Mouse (Mus musculus) kidney, adult 2 months (tissue): ENCODE results near the gene Flrt3.

ENCODE experiments used
- CTCF ChIP-seq: fragments of 200-500 bp; conservative IDR thresholded peaks from 2 replicates; pipeline ENCODE4 v1.5.1; 2011; ENCODE audit warnings: low read depth, mild to moderate bottlenecking, control low read depth, low read length, moderate library complexity, mixed read lengths; ENCODE audit not compliant: insufficient read depth, insufficient read length
- POLR2A ChIP-seq: fragments of 200-500 bp; IDR thresholded peaks from one replicate; pipeline ENCODE4 v1.6.1; 2011; ENCODE audit warnings: low read depth, low read length, control low read depth

GRCm38 (mm10) chr2:140717407-140717806, 46.1 kb upstream of the Flrt3 start:
- no peak for TF ChIP-seq CTCF
- TF ChIP-seq POLR2A = no peak
